Mouse (Mus musculus) ovary, postnatal 10 days (tissue): ENCODE results near the gene Stxbp2.
"Not testable (repeated sequence)": the region's sequence is repeated elsewhere in the genome, so short reads cannot be mapped to it uniquely, and the experiment has no call there.

ENCODE experiments used
- DNase-seq: peaks from one replicate; pipeline ENCODE4 v3.0.0; 2022; ENCODE audit warnings: low spot score

The Stxbp2 gene

DNA sequence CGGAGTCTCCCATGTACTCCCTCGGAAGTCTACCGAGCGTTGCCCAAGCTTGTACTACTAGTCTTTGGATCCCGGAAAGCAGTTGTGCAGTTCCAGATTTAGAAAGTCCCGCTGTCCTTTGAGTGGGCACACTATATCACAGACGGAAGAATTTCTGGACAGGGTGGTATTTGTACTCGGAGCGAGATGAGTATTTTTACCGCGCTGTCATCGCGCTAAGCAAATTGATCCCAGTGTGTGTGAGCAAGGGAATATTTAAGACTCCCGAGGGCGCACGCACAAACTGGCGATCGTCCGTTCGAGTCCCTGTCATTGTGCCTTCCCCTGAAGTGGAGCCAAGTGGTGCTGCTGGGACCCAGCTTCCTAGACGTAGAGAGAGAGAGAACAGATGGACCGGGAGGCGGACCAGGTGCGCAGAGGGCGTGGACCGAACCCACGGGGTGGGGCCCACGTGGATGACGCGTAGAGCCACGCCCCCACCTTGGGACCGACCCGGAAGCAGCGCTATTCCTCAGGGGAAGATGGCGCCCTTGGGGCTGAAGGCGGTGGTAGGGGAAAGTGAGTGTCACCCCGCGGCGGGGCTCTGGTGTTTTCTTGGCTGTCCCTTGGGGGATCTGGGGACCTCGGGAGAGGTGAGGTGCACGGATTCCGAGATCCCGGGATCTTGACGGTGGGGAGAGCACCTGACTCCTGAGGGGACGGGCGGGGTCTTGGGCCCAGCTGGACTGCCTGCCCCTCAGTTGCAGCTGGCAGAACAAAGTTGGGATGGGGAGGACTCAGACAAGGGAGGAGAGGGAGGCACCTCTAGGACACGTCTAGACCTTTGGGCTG is at the start of gene Stxbp2:
Stxbp2 (plus strand) TSS at position 309 of the 831 bp plus-strand sequence.
- no peak for DNase-seq

DNA sequence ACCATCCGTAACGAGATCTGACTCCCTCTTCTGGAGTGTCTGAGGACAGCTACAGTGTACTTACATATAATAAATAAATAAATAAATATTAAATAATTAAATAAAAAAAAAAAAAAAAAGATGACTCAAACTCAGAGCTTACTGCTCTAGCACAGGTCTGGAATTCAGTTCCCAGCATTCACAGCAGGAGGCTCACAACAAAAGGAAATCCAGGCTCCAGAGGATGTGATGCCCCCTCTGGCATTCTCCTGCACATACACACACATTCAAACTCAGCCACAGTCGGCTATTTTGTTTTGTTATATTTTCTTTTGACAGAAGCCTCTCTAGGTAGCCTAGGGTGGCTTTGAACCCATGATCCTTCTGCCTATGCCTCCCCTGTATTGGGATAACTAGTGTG is 48.8 kb upstream of the Stxbp2 start:
- not testable (repeated sequence) for DNase-seq

DNA sequence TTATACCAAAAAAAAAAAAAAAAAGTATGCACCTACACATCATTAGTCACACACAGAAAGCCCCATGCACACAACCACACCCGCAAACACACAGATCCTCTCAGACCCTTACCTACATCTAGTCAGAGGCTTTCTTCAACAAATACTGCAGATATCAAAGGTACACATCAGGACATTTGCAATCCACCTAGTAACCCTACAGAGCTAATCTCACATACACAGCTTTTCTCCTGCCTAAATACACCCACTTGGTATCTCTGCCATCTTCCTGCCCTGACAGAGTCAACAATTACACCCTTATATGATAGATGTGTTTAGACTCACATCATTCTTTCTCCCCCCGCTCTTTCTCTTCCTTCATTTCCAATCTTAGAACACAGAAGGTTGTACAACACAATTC is 44.3 kb upstream of the Stxbp2 start:
- no peak for DNase-seq

DNA sequence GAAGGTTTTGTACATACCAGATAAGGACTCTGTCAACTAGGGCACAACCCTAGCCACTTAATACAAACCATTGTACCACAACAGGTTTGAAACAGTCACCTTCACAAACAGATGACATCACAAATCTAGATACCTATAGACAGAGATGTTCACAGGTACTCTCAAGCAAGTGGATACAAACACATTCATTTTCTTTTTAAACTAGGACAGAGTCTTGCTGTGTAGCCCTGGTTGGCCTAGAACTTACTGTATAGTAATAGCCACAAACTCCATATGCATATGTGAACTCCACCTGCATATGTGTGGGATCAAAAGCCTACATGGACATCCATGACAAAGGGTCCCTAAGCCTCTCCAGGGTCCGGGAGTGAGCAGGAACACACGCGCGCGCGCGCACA is 43.8 kb upstream of the Stxbp2 start, which contains the start of gene Camsap3:
Camsap3 (plus strand) TSS at position 301 of the 398 bp plus-strand sequence.
- no peak for DNase-seq

DNA sequence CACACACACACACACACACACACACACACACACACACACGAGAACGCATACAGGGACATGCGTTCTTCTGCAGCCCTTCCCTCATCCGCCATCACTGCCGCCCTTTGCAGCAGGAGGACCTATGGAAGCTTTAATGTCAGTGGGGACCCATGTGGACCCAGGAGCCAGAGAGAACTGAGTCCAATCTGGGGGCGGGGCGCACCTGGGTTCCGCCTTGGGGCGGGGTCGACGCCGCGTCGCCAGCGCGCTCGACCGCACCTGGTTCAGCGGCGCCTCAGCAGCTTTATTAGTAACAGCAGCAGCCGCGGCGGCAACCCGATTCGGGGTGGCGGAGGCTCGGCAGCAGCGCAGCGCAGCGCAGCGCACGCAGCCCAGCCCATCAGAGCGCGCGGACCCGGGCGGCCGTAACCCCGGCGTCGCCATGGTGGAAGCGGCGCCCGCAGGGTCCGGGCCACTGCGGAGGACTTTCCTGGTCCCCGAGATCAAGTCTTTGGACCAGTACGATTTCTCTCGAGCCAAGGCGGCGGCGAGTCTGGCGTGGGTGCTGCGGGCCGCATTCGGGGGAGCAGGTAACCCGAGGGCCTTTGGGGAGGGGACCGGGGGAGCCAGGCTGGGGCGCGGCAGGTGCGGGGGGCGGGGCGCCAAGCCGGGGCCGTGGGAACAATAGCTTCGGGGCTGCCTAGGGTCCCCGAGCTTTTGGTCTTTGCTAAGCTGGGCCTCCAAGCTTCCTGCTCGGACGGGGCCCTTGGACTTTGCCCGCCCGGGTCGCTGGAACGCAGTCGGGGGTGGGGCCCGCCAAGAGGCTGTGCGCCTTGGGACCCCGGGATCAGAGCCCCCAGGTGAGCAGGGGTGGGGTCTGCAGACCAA is 43.1 kb upstream of the Stxbp2 start:
- DNase-seq, result no peak

DNA sequence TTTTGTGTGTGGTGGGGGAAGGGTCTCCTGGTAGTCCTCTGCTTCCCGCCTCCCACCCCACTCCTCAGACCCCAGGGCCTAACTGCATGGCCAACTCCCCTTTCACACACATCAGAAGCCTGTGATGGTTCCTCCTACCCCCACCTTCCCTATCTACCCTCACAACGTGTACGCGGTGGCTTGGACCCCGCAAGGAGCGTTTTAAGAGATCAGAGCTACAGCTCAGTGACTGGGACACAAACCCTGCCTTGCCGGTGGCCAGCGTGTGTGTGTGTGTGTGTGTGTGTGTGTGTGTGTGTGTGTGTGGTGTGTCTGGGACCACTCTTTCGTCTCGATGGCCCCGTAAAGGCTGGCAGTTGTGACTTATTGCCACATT is 42.5 kb upstream of the Stxbp2 start:
- no peak for DNase-seq

DNA sequence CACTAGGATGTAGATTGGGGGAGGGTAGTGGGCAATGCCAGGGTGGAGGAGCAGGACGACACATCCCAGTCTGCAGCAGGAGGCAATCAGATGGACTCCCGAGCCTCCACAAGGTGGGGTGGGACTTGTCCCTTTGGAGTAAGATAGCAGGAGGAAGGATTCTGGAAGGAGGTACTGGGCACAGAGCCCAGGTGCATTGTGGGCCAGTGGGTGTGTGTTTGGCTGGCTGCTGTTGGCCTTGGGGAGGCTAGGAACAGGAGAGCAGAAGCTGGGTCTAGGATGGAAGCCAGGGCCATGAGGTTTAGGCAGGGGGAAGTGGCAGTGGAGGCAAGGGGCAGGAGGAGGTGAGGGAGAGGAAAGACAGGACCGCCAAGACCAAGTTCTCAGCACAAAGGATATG is 37.3 kb upstream of the Stxbp2 start:
- no peak for DNase-seq

DNA sequence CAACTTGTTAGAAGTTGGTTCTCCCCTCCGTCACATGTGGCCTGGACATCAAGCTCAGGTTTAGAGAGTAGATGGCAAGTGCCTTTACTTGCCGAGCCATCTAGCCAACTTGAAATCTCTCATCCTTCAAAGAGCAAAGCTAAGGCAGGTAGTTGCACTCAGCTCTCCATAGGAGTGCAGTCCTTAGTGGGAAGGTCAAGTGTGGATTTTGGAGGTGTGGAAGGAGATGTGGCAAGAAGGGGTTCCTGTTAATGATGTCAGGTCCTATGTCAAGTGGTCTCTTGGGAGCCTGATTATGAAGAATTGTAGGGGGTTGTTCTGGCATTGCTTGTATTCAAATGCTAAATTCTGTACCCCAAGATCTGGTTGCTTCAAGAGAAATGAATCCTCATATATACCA is 36.3 kb upstream of the Stxbp2 start:
- DNase-seq, result no peak

DNA sequence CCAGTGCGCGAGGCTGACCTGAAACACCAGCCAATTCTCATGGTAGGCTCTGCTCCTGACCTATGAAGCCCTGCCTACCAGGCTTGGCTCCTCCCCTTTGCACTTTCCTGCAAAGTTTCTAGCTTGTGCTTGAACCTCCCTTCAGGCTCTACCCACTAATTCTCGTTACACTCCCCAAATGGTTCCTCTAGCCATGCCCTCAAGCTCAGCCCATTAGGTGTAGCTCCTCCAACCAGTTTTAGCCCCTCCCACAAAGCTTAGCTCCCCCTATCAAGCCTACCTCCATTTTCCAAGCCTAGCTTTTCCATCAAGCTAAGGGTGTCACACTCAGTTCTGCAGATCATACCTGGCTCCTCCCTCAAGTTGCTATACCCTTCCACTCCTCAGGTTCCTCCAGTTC is 32.7 kb upstream of the Stxbp2 start:
- DNase-seq, result no peak

DNA sequence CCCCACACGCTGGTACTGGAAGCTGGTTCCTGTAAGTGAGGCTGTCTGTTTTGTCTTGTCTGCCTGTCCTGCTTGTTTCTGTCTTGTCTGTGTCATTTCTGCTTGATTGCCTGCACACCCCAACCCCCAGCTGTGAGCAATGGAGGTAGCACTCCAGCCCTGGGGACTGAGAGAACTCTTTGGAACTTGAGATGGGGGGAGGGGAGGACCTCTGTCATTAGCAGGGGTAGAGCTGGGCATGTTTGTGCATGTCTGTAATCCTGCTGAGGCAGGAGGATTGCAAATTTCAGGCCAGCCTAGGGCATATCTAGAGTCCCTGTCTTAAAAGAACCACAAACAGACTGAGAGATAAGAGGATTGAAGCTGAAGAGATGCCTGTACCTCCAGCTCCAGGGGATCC is 31.5 kb upstream of the Stxbp2 start:
- DNase-seq, result no peak

DNA sequence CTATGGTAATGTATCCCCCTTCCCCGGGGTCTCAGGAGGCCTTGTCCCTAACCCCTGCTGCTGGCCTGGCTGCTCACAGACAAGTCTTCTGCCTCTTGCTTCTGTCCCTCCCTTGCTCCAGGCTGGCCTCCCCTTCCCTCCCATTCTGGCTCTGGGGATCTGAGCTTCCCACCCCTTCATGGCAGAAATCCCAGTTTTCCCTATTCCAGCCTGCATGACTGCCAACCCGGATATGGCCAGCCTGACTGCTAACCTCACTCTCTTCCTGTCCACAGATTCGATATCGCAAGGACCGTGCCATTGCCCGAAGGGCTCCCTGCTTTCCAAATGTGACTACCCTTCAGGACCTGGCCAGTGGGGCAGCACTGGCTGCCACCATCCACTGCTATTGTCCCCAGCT is 30.4 kb upstream of the Stxbp2 start:
- DNase-seq, result no peak

DNA sequence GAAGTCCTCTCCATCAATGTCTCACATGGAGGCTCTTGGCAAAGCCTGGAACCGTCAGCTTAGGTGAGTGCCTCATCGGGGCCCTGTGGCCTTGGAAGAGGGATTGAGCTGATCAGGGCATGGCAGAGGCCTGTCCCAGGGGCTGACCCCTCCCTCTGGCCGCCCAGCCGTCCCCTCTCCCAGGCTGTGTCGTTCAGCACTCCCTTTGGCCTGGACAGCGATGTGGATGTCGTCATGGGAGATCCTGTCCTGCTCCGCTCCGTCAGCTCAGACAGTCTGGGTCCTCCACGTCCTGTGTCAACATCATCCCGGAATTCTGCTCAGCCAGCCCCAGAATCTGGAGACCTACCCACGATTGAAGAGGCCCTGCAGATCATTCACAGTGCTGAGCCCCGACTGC is 27.3 kb upstream of the Stxbp2 start:
- DNase-seq, result no peak

DNA sequence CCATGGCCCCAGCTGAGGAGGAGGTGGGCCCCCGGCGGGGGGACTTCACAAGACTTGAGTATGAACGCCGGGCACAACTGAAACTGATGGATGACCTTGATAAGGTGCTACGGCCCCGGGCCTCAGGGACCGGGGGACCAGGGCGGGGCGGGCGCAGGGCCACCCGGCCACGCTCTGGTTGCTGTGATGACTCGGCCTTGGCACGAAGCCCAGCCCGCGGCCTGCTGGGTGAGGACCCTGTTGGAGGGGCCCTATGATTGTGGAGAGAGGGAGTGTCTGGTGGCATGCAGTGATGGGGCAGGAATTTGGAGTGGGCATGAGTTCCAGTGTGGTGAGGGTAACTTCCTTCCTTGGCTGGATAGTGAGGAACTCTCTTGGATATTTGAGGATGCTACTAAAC is 24.2 kb upstream of the Stxbp2 start:
- DNase-seq, result no peak

DNA sequence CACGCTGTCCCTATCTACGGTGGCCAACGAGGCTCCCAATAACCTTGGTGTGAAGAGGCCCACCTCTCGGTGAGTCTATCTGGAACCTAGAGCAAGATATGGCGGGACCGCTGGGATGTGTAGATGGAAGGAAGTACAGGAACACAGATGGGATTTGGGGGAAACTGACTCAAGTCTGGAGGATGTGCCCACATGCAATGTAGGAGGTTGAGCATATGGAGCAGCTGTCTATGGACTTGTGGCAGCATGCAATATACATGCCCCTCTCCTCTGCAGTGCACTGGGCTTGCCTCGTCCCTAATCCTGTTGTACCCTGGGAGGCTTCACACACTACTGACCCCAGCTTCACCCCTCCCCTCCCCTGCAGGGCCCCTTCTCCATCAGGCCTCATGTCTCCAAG is 22.9 kb upstream of the Stxbp2 start:
- DNase-seq, result no peak

DNA sequence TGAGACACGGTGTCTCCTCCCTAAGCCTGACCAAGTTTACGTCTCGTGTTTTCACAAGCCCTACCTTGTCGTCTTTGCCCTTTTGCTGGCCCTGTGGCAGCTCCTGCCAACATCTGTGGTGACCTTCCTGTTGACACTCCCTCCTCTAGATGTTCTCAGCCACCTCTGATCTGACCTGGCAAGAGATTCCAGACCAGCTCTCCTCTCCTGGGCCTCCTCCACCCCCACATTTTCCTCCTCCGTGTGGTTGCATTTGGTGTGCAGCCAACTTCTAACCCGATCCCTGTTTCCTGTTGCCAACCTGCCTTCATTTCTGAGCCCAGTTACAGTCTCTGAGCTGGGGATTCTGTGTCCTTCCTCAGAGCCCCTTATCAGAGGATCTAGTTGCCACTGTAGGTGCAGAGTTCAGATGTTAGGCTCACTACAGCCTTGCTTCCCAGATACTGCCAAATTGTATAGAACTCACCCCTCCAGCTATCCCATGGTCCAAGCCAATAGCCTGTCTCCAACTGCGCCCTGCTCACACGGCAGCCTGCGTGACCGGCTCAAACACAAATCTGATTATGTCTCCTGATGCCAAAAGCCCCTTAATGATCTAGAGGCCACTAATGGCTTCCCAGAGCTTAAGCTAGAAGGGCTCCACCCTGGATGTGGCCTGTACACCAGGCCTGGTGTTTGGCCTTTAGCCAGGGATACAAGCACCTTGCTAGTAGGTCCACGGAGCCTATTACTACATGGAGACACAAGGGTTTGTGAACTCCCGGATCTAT is 21.5 kb upstream of the Stxbp2 start:
- no peak for DNase-seq

DNA sequence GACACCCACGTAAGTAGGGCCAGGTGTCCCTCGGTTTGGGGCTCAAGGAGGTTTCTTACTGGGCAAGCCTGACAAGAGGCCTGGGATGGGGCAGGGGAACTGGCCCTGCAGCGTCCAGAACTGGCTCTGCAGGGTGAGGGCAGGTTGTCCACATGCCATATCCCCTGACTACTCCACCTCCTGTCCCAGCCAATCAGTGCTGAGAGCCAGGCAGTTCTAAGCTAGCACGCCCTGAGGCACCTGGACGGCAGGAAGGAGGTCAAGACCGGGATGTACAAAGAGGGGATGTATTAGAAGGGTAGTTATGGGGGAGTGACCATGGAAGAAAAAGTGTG is 21.0 kb upstream of the Stxbp2 start:
- no peak for DNase-seq

DNA sequence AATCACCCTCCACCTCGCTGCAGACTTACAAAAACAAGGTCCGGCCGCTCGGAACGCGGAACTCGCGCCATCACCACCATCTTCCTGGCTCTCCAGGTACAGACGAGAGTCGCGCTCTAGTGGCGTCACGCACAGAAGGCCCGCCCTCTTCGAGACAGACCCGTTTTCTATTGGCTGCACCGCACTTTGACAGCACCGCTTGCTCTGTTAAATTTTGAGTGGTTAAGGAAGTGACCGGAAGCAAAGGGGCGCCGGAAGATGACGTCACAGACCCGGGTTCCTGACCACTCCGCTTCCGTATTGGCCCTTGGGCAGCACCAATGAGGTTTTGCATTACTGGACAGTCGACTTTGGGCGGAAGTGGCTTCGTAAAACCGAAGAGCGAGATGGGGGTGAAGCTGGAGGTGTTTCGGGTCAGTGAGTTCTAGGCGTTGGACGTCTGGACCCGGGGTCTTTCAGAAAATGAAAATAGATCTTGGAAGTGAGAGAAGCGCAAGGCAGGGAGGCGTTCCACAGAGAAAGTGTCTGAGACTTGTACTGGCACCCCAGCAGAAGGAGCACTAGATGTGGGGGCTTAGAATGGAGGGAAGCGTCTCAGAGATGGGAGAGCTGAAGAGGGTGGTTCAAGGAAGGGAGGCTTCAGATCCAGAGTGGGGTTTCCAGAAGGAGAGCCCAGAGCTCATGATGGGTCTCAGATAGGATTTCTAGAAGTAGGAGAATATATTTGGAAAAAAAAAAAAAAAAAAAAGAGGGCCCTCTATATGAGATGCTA is 9.4 kb upstream of the Stxbp2 start, which contains the start of the genes Xab2 and Pet100:
Xab2 (minus strand) TSS at position 118 of the 772 bp plus-strand sequence.
Pet100 (plus strand) TSS at position 350 of the 772 bp plus-strand sequence.
- peak; percentile 89 for DNase-seq

DNA sequence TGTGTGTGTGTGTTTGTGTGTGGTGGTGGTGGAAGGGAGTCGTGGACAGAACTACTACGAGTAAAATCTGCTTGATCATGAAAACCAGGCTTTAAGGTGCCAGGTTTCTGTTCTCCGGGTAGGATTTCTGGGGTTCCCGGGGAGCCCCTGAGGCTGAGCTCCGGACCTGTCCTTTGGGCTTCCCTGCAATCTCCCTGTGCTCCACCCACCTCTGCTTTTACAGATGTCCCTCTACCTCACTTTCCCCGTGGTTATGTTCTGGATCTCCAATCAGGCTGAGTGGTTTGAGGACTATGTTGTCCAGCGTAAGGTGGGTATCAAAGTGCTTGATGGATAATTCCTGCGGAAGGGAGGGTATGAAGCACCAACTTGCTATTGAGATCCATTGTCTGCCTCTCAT is 8.6 kb upstream of the Stxbp2 start:
- DNase-seq, result no peak

DNA sequence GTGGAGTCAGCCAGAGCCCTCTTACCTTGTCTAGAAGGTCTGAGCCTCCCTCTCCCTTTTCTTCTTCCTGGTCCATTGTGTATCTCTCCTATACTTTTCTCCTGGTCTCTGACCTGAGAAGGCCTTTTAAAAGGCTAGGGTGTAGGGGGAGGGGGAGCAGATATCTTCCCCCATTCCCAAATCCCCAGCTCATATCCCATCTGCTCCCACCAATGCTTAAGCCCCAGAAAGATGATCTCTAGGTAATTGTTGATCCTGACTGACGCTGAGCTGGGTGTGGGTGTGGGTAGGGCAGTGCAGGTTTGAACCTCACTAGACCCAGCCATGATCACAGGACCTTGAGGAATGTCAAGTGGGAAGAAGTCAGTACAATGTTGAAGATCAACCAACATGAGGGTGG is 5.3 kb upstream of the Stxbp2 start, which contains the start of gene Pcp2:
Pcp2 (minus strand) TSS at position 101 of the 400 bp plus-strand sequence.
- no peak for DNase-seq

DNA sequence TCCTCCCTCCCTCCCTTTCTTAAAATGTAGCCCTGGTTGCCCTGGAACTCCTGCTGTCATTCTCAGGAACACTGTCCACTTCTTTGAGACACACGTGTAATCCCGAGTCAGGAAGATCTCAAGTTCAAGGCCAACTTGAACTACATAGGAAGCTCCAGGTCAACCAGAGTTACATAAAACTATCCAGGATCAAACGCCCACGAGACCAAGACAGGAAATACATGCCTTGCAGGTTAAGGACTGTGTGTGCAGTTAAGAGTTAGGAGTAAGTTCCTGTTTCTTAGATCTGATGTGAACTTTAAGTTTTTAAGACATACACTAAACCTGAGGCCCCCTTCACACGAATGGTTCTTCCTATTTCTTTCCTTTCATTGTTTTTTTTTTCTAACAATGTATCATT is 3.8 kb upstream of the Stxbp2 start:
- no peak for DNase-seq

DNA sequence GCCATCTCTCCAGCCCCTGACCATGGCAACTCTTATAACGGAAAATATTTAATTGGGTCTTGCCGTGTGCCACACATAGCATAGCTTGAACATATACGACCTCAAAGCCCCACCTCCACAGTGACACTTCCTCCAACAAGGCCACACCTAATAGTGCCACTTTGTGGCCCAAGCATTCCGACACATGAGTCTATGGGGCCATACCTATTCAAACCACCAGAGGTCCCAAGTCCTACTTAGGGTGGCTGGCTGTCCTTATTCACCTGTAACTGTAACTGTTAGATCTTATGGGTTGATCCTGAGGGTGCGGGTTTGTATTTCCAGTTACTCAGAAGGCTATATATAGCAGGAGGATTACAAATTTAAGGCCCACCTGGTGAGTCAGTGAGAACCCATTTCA is 2.7 kb upstream of the Stxbp2 start:
- DNase-seq, result no peak

DNA sequence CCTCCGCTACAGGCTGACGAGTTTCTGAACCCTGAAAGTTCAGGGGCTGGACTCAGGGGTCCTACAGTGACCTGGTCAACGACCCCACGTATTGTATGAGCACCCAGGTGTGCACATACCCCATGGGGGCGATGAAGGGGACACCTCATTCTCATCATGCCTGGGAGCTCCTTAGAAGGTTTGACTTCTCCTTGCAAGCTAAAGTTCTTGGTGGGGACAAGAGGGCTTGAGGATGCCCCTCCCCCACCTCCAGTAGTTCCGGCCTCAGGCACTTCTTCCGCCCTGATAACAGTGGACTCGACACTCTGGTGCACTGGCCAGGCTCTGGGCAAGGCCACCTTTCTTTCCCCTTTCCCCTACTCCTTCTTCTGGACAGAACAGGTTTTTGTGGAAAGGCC is 722 bp downstream of the Stxbp2 start:
- no peak for DNase-seq
